ENCODE assay signal across 11 mouse cellular contexts in the genomic region with DNA sequence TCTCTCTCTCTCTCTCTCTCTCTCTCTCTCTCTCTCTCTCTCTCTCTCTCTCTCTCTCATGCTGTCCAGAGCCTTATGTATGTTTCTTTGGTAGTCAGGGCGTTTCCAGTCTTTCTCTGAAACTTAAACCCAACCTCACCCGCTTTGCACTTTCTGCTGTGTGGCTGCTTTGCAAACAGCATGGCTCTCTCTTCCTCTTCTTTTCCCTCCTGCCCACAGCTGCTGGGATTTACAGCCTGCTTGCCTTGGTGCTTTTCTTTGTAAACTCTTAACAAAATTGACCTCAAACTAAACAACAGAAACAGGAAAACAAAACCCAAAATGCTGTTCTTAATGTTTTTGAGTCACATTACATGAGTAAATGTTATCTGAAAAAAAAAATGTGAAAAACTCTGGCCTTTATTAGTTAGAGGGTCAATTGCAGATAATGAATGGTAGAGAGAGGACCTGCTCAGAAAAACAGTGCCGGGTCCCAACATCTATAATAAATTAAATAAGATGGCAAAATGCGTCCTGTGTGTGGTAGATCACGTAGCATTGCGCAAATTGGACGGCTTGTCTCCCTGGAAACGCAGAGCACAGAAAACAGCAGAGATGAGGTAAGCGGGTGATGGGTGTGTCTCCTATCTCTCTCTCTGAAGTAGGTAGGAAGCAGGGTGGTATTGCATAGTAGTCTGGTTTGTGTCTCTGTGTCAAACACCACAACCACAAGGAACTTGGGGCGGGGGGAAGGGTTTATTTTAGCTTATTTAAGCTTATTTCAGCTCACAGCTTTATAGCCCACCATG. TPM values are rescaled to one million over a fixed set of nuclear protein-coding genes. Genes with fewer than 3 reads are reported as not detected.
A peak's percentile ranks its signal among the peaks of the same experiment; 100 is the strongest.
DNase-seq lines count a peak whose midpoint lies in the region; ATAC-seq and TF ChIP-seq lines count a peak whose summit lies in the region.
"Had no signal": no experiment of that assay in that cellular context is flagged by ENCODE, and none has a peak within 500 bp of the region (broad histone marks: within the 10 kb centered on the region; RNA-seq: fewer than 3 reads in every experiment).

No protein-coding gene starts in this region.

- no peak overlapping the region for H3K27ac ChIP-seq in lung, postnatal 0 days (ENCODE audit: low read length)
- peak overlapping the region; percentile 18; the same call in 1 of the 2 replicates for H3K27ac ChIP-seq in bone marrow, adult 2 months (ENCODE audit: control insufficient read depth, insufficient read depth, low read depth, low read length, poor library complexity)
- no peak overlapping the region; the same call in none of the 2 replicates for H3K27ac ChIP-seq in liver, embryonic 13.5 days
- no peak overlapping the region for H3K27ac ChIP-seq in kidney, embryonic 16.5 days (ENCODE audit: low read length)
- H3K27ac ChIP-seq: hindbrain, postnatal 0 days; neural tube, embryonic 15.5 days had no signal

- no peaks in the 10 kb centered on the region for H3K9me3 ChIP-seq in lung, postnatal 0 days (ENCODE audit: low read length)
- no peaks in the 10 kb centered on the region for H3K9me3 ChIP-seq in liver, embryonic 13.5 days (replicated peaks)
- H3K9me3 ChIP-seq in kidney, embryonic 16.5 days (ENCODE audit: low read length): no peaks in the 10 kb centered on the region
- H3K9me3 ChIP-seq: neural tube, embryonic 15.5 days had no signal

- H3K36me3 ChIP-seq in lung, postnatal 0 days (ENCODE audit: insufficient read depth, low read length): no peaks in the 10 kb centered on the region
- no peaks in the 10 kb centered on the region for H3K36me3 ChIP-seq in liver, embryonic 13.5 days
- no peaks in the 10 kb centered on the region for H3K36me3 ChIP-seq in kidney, embryonic 16.5 days (ENCODE audit: insufficient read depth, low read length)
- H3K36me3 ChIP-seq: neural tube, embryonic 15.5 days had no signal

- DNase-seq in lung, postnatal 0 days (ENCODE audit: low spot score): peak; percentile 45
- no peak for DNase-seq in lung, postnatal 10 days
- peak; percentile 51 for DNase-seq in liver, embryonic 13.5 days
- DNase-seq in naive thymus-derived CD4-positive, alpha-beta T cell, adult 2 months (ENCODE audit: low read depth): peak; percentile 95
- DNase-seq in urinary bladder, postnatal 25 days (ENCODE audit: low spot score): no peak
- DNase-seq in layer of hippocampus, adult 9-11 months: no peak
- DNase-seq: adrenal gland, adult 8-10 months had no signal

- no peak for ATAC-seq in lung, postnatal 0 days
- no peak for ATAC-seq in liver, embryonic 13.5 days (ENCODE audit: low read depth)
- no peak for ATAC-seq in kidney, embryonic 16.5 days (ENCODE audit: low FRiP score, low TSS enrichment)
- ATAC-seq: hindbrain, postnatal 0 days had no signal

- TF ChIP-seq CTCF in lung, postnatal 0 days (IDR thresholded peaks at IDR 0.05): no peak
- no peak for TF ChIP-seq CTCF in bone marrow, adult 2 months (IDR thresholded peaks at IDR 0.05; ENCODE audit: control insufficient read depth, insufficient read depth, low read length)

- 0 out of 2 replicates have a peak, but pooled peaks cover 5% of the 10 kb centered on the region for H3K27me3 ChIP-seq in lung, postnatal 0 days (replicated peaks; ENCODE audit: insufficient read depth, low read length)
- peaks cover 17% of the 10 kb centered on the region for H3K27me3 ChIP-seq in liver, embryonic 13.5 days
- no peaks in the 10 kb centered on the region for H3K27me3 ChIP-seq in kidney, embryonic 16.5 days (ENCODE audit: insufficient read depth, low read length)
- H3K27me3 ChIP-seq: neural tube, embryonic 15.5 days had no signal

- 68% methylated on average over 10 of the region's 10 CpGs for WGBS in lung, postnatal 0 days
- 20% methylated on average over 10 of the region's 10 CpGs for WGBS in bone marrow, adult 2 months
- WGBS in liver, embryonic 13.5 days (ENCODE audit: insufficient replicate concordance): 49% methylated on average over 10 of the region's 10 CpGs
- WGBS in kidney, embryonic 16.5 days: 68% methylated on average over 10 of the region's 10 CpGs

- no peak for TF ChIP-seq POLR2A in bone marrow, adult 2 months (IDR thresholded peaks at IDR 0.05; ENCODE audit: borderline replicate concordance, control insufficient read depth, low read depth, low read length)

- no peak overlapping the region for H3K4me3 ChIP-seq in lung, postnatal 0 days (ENCODE audit: low read depth, low read length)
- H3K4me3 ChIP-seq in bone marrow, adult 2 months (replicated peaks; ENCODE audit: control insufficient read depth, low read depth, low read length): no peak overlapping the region
- H3K4me3 ChIP-seq in liver, embryonic 13.5 days (replicated peaks): no peak overlapping the region
- no peak overlapping the region for H3K4me3 ChIP-seq in kidney, embryonic 16.5 days (ENCODE audit: low read length)
- H3K4me3 ChIP-seq: neural tube, embryonic 15.5 days had no signal

- H3K4me1 ChIP-seq in lung, postnatal 0 days (ENCODE audit: insufficient read depth, low read depth, low read length): no peaks in the 10 kb centered on the region
- peaks cover 3% of the 10 kb centered on the region for H3K4me1 ChIP-seq in bone marrow, adult 2 months (ENCODE audit: control insufficient read depth, insufficient read depth, low read length)
- peaks cover 52% of the 10 kb centered on the region for H3K4me1 ChIP-seq in liver, embryonic 13.5 days (replicated peaks)
- peaks cover 13% of the 10 kb centered on the region for H3K4me1 ChIP-seq in kidney, embryonic 16.5 days (ENCODE audit: insufficient read depth, low read length)

- no peak for TF ChIP-seq EP300 in lung, postnatal 0 days (IDR thresholded peaks at IDR 0.05)

- no peak overlapping the region for H3K9ac ChIP-seq in lung, postnatal 0 days (replicated peaks; ENCODE audit: low read depth)
- H3K9ac ChIP-seq in liver, embryonic 13.5 days: 0 out of 2 replicates have a peak overlapping the region, but pooled peaks have one; percentile 32
- H3K9ac ChIP-seq in kidney, embryonic 16.5 days (replicated peaks; ENCODE audit: low read length): no peak overlapping the region
- H3K9ac ChIP-seq: neural tube, embryonic 15.5 days had no signal

- no peak overlapping the region for H3K4me2 ChIP-seq in lung, postnatal 0 days (replicated peaks; ENCODE audit: low read depth, low read length)
- peak overlapping the region; percentile 36; the same call in 1 of the 2 replicates for H3K4me2 ChIP-seq in liver, embryonic 13.5 days
- H3K4me2 ChIP-seq in kidney, embryonic 16.5 days (replicated peaks; ENCODE audit: low read depth, low read length): no peak overlapping the region
- H3K4me2 ChIP-seq: neural tube, embryonic 15.5 days had no signal

RNA-seq across cellular contexts. Expression of a gene that starts 11.6 kb away (rescaled TPM):
- 3.9 and 5.5 TPM in 2 replicates for polyA plus RNA-seq in lung, postnatal 0 days (2015; fragmentation: Nextera tagmentation; extraction: Ambion mirVana)
- polyA plus RNA-seq in bone marrow, adult 2 months (2011; ENCODE audit: insufficient read depth, insufficient read length, low replicate concordance, missing spikeins): 0.84 and 5.2 TPM in 2 replicates
- 0.34 and 0.51 TPM in 2 replicates for polyA plus RNA-seq in liver, embryonic 13.5 days (2015; fragmentation: Nextera tagmentation; extraction: Ambion mirVana)
- polyA plus RNA-seq in kidney, embryonic 16.5 days (2015; fragmentation: Nextera tagmentation; extraction: Ambion mirVana): 8.4 and 8.7 TPM in 2 replicates

RNA-seq across cellular contexts. Expression of a gene that starts 20.8 kb away (rescaled TPM):
- 1.2 TPM in 2 replicates for polyA plus RNA-seq in lung, postnatal 0 days (2015; fragmentation: Nextera tagmentation; extraction: Ambion mirVana)
- 4.4 and 11.8 TPM in 2 replicates for polyA plus RNA-seq in bone marrow, adult 2 months (2011; ENCODE audit: insufficient read depth, insufficient read length, low replicate concordance, missing spikeins)
- polyA plus RNA-seq in liver, embryonic 13.5 days (2015; fragmentation: Nextera tagmentation; extraction: Ambion mirVana): 1.1 and 1.3 TPM in 2 replicates
- polyA plus RNA-seq in kidney, embryonic 16.5 days (2015; fragmentation: Nextera tagmentation; extraction: Ambion mirVana): 0.87 and 1.1 TPM in 2 replicates

Comparison
In these comparisons a context has a peak if more than half of its experiments do, and no peak if none do; other contexts are left out.
1. DNase-seq: peak in lung, postnatal 0 days (single experiment), liver, embryonic 13.5 days (single experiment) and naive thymus-derived CD4-positive, alpha-beta T cell, adult 2 months (single experiment); none in lung, postnatal 10 days (single experiment), urinary bladder, postnatal 25 days (single experiment) and layer of hippocampus, adult 9-11 months (single experiment).